Mouse (Mus musculus): ENCODE data around the gene Usp13. TPM values are rescaled to one million over a fixed set of nuclear protein-coding genes. Genes with fewer than 3 reads are reported as not detected.

The Usp13 gene
- polyA plus RNA-seq, 1 experiment: 5.6 TPM

DNA sequence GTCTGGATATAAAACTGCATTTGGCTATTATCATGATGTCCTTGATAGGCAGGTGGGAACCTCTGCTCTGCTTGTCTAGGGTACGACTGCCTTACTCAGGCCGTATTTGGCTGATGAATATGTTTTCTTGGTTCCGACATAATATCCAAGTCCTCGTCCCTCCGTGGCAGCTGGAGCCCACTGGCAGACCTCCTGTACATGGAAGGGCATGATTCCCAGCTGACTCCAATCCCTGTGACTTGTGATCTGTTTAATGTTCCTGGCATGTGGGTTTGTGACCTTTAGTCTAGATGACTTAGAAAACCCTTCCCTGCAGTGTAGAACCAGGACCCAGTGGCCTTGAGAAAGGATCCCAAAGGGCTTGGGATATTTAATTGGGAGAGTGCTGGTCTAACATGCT is 71.5 kb downstream of the Usp13 start:
- Histone ChIP-seq H3K4me3 (no peak overlapping the region), H3K27me3 (ENCODE audit: control insufficient read depth, insufficient read depth, insufficient read length) (no peaks in the 10 kb centered on the region), H3K4me2 (ENCODE audit: low read depth) (no peak overlapping the region), H3ac (ENCODE audit: control insufficient read depth, insufficient read length) (no peak overlapping the region), H3K79me2 (ENCODE audit: control insufficient read depth, insufficient read depth) (no peaks in the 10 kb centered on the region), H3K36me3 (ENCODE audit: control insufficient read depth, insufficient read depth) (no peaks in the 10 kb centered on the region)
- TF ChIP-seq USF1 (IDR thresholded peaks at IDR 0.05; ENCODE audit: low read depth) (no peak), MAX (IDR thresholded peaks at IDR 0.05; ENCODE audit: low read depth) (no peak), TCF12 (IDR thresholded peaks at IDR 0.05; ENCODE audit: insufficient read depth, poor library complexity, severe bottlenecking) (no peak)

DNA sequence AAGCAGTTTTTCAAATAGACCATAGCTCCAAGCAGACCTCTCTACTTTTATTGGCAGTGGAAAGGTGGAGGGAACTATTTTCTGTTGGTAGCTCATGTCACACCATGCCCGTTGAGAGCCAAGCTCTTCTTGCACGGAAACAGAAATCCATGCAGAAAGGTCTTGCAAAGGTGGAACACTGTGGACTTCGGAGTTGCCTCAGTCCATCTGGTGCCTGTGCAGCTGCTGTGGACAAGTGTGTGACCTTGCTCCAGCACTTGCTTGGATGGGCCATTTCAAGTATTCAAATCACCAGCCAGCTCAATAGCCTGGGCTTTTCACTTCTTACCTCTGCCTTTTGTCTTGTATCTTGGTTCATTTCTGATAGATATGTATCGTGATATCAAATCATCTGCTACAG is 72.8 kb downstream of the Usp13 start:
- TF ChIP-seq MAX (IDR thresholded peaks at IDR 0.05; ENCODE audit: low read depth) (no peak), SRF (IDR thresholded peaks at IDR 0.05; ENCODE audit: control insufficient read depth, insufficient read length, low read depth) (no peak), E2F4 (IDR thresholded peaks at IDR 0.05; ENCODE audit: insufficient read depth) (no peak), MYOG (IDR thresholded peaks at IDR 0.05; ENCODE audit: control insufficient read depth in 1 of 3, insufficient read depth in 1 of 3, insufficient read length in 2 of 3, low read depth in 2 of 3) (no peak), USF1 (IDR thresholded peaks at IDR 0.05; ENCODE audit: low read depth) (no peak), MYOD1 (IDR thresholded peaks at IDR 0.05; ENCODE audit: control insufficient read depth in 1 of 3, insufficient read length in 2 of 3, low read depth in 2 of 3) (no peak), POLR2A (IDR thresholded peaks at IDR 0.05; ENCODE audit: insufficient read length, low read depth) (no peak), TCF12 (IDR thresholded peaks at IDR 0.05; ENCODE audit: insufficient read depth, poor library complexity, severe bottlenecking) (no peak), TCF3 (IDR thresholded peaks at IDR 0.05; ENCODE audit: insufficient read length, low read depth) (no peak), POLR2AphosphoS2 (IDR thresholded peaks at IDR 0.05; ENCODE audit: insufficient read length, low read depth) (no peak)

DNA sequence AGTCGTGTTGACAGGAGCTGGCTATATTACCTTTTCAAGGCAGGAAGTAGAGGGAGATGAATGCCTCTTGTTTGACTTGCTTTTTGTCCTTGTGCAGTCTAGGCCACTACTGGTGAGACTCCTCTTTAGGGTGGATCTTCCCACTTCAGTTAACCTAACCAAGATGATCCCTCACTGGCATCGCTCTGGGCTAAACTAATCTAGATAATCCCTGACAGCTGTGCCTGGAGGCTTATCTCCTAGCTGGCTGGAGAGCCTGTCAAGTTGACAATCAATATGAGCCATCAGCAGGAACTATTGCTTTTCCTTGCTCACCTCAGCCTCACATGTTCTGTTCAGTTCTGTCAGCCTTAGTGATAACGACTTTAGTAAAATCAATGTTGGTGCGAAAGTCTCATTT is 86.1 kb downstream of the Usp13 start:
- Histone ChIP-seq H3K4me2 (ENCODE audit: low read depth) (no peak overlapping the region), H3K79me2 (ENCODE audit: control insufficient read depth, insufficient read depth) (no peaks in the 10 kb centered on the region), H3ac (ENCODE audit: control insufficient read depth, insufficient read length) (no peak overlapping the region), H3K4me3 (no peak overlapping the region), H3K27me3 (ENCODE audit: control insufficient read depth, insufficient read depth, insufficient read length) (no peaks in the 10 kb centered on the region), H3K36me3 (ENCODE audit: control insufficient read depth, insufficient read depth) (no peaks in the 10 kb centered on the region)
- no peak for TF ChIP-seq REST (IDR thresholded peaks at IDR 0.05; ENCODE audit: insufficient read depth, insufficient read length)
- TF ChIP-seq CEBPB (IDR thresholded peaks at IDR 0.05; ENCODE audit: insufficient read depth, poor library complexity, severe bottlenecking): no peak
- TF ChIP-seq SRF (IDR thresholded peaks at IDR 0.05; ENCODE audit: control insufficient read depth, insufficient read length, low read depth): no peak
- no peak for TF ChIP-seq MYOG (IDR thresholded peaks at IDR 0.05; ENCODE audit: control insufficient read depth in 1 of 3, insufficient read depth in 1 of 3, insufficient read length in 2 of 3, low read depth in 2 of 3)
- TF ChIP-seq USF1 (IDR thresholded peaks at IDR 0.05; ENCODE audit: low read depth): no peak
- no peak for TF ChIP-seq MYOD1 (IDR thresholded peaks at IDR 0.05; ENCODE audit: control insufficient read depth in 1 of 3, insufficient read length in 2 of 3, low read depth in 2 of 3)

More for the DNA sequence above, 72.8 kb downstream of the Usp13 start:
- no peak overlapping the region for H3ac ChIP-seq (ENCODE audit: control insufficient read depth, insufficient read length)
- no peak overlapping the region for H3K4me2 ChIP-seq (ENCODE audit: low read depth)
- H3K36me3 ChIP-seq (ENCODE audit: control insufficient read depth, insufficient read depth): no peaks in the 10 kb centered on the region
- no peaks in the 10 kb centered on the region for H3K27me3 ChIP-seq (ENCODE audit: control insufficient read depth, insufficient read depth, insufficient read length)
- H3K4me3 ChIP-seq: no peak overlapping the region
- H3K79me2 ChIP-seq (ENCODE audit: control insufficient read depth, insufficient read depth): no peaks in the 10 kb centered on the region

GRCm38 (mm10) chr3:32904599-32904998 is 87.3 kb downstream of the Usp13 start:
- Histone ChIP-seq H3ac (ENCODE audit: control insufficient read depth, insufficient read length) (no peak overlapping the region), H3K4me2 (ENCODE audit: low read depth) (no peak overlapping the region), H3K27me3 (ENCODE audit: control insufficient read depth, insufficient read depth, insufficient read length) (no peaks in the 10 kb centered on the region), H3K79me2 (ENCODE audit: control insufficient read depth, insufficient read depth) (no peaks in the 10 kb centered on the region), H3K36me3 (ENCODE audit: control insufficient read depth, insufficient read depth) (no peaks in the 10 kb centered on the region), H3K4me3 (no peak overlapping the region)
- TF ChIP-seq TCF3 (IDR thresholded peaks at IDR 0.05; ENCODE audit: insufficient read length, low read depth): no peak
- no peak for TF ChIP-seq E2F4 (IDR thresholded peaks at IDR 0.05; ENCODE audit: insufficient read depth)
- TF ChIP-seq POLR2AphosphoS2 (IDR thresholded peaks at IDR 0.05; ENCODE audit: insufficient read length, low read depth): no peak
- TF ChIP-seq MYOD1 (IDR thresholded peaks at IDR 0.05; ENCODE audit: control insufficient read depth in 1 of 3, insufficient read length in 2 of 3, low read depth in 2 of 3): no peak
- no peak for TF ChIP-seq POLR2A (IDR thresholded peaks at IDR 0.05; ENCODE audit: insufficient read length, low read depth)
- TF ChIP-seq USF1 (IDR thresholded peaks at IDR 0.05; ENCODE audit: low read depth): no peak
- no peak for TF ChIP-seq CEBPB (IDR thresholded peaks at IDR 0.05; ENCODE audit: insufficient read depth, poor library complexity, severe bottlenecking)
- no peak for TF ChIP-seq MAX (IDR thresholded peaks at IDR 0.05; ENCODE audit: low read depth)

GRCm38 (mm10) chr3:32905850-32906779 is 88.8 kb downstream of the Usp13 start:
- no peaks in the 10 kb centered on the region for H3K36me3 ChIP-seq (ENCODE audit: control insufficient read depth, insufficient read depth)
- TF ChIP-seq REST (IDR thresholded peaks at IDR 0.05; ENCODE audit: insufficient read depth, insufficient read length) (no peak), TCF3 (IDR thresholded peaks at IDR 0.05; ENCODE audit: insufficient read length, low read depth) (no peak), MYOG (IDR thresholded peaks at IDR 0.05; ENCODE audit: control insufficient read depth in 1 of 3, insufficient read depth in 1 of 3, insufficient read length in 2 of 3, low read depth in 2 of 3) (no peak), MAX (IDR thresholded peaks at IDR 0.05; ENCODE audit: low read depth) (no peak), TCF12 (IDR thresholded peaks at IDR 0.05; ENCODE audit: insufficient read depth, poor library complexity, severe bottlenecking) (no peak)
- H3K4me3 ChIP-seq: no peak overlapping the region
- no peak overlapping the region for H3K4me2 ChIP-seq (ENCODE audit: low read depth)
- H3K27me3 ChIP-seq (ENCODE audit: control insufficient read depth, insufficient read depth, insufficient read length): no peaks in the 10 kb centered on the region
- H3K79me2 ChIP-seq (ENCODE audit: control insufficient read depth, insufficient read depth): no peaks in the 10 kb centered on the region
- no peak overlapping the region for H3ac ChIP-seq (ENCODE audit: control insufficient read depth, insufficient read length)
